Mouse (Mus musculus): ENCODE data around the gene Cul5.

The Cul5 gene

GRCm38 (mm10) chr9:53669680-53670219 lies at the start of gene Cul5:
Gene Cul5 (minus strand): TSS chr9:53670014.
- DNase-seq (ENCODE audit: extremely low spot score, low spot score) = peak; percentile 17

GRCm38 (mm10) chr9:53705992-53706696 lies 36.3 kb upstream of the Cul5 start, which contains the start of gene Rab39:
Gene Rab39 (minus strand): TSS chr9:53706232.
- DNase-seq (ENCODE audit: extremely low spot score, low spot score) = peak; percentile 97

DNA sequence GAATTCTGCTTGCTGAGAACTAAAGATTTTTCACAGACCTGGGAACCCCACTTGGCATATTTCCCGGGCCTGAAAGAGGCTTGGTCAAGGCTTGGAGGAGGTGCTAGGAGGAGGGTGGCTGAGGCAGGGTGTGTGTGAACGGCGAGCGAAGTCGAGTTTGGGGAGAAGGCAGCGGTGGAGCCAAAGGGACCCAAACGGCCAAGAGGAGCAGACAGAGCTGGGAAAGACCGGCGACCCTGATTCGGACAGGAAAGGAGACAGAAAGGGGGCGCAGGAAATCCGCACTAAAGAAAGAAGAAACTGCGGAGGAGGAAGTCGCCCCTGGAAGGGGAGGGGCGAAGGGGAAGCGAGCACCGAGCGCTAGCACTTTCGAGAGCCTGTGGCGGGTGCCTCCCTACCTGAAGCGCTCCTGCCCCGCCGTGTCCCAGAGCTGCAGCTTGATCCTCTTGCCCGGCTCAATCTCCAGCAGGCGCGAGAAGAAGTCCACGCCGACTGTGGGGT lies 35.7 kb upstream of the Cul5 start:
- DNase-seq (ENCODE audit: extremely low spot score, low spot score) = no peak

GRCm38 (mm10) chr9:53702991-53703390 lies 33.2 kb upstream of the Cul5 start:
- DNase-seq (ENCODE audit: extremely low spot score, low spot score) = no peak

DNA sequence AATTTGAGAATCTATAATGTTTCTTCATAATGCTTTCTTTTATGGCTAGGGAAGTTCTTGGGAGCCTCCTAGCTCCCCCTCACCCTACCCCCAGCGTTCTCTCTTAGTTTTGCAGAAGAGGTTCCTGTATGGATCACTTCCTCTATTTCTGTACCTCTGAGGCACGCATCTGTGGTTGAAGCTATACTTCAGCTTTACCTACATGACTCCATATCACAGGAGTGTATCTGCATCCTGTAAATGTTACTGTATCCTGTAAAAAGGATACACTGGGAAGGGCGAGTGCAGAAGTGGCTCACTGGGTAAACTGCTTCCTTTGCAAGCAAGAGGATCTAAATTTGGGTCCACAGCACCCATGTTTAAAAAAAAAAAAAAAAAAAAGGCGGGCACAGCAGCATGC lies 30.7 kb upstream of the Cul5 start:
- DNase-seq (ENCODE audit: extremely low spot score, low spot score) = no peak

DNA sequence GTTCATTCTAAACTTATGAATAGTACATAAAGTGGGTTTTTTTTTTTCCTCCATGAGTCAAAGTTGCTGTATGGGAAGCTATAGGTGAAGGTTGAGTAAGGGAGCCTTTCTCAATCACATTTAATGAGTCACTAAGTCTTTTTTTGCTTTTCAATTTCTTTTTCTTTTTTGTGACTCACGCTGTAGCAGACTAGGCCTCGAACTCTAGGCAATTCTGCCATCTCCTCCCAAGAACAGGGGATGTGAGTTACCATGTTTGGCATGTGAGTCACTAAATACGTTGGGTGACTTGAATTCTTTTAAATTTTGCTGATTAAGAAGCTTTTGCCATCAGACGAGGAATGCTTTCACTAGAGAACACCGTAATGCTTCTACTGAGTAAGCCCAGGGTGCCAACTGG lies 26.0 kb upstream of the Cul5 start:
- no peak for DNase-seq (ENCODE audit: extremely low spot score, low spot score)

- no peak for DNase-seq (ENCODE audit: extremely low spot score, low spot score)
Observed at GRCm38 (mm10) chr9:53693718-53694117, 23.9 kb upstream of the Cul5 start.

DNA sequence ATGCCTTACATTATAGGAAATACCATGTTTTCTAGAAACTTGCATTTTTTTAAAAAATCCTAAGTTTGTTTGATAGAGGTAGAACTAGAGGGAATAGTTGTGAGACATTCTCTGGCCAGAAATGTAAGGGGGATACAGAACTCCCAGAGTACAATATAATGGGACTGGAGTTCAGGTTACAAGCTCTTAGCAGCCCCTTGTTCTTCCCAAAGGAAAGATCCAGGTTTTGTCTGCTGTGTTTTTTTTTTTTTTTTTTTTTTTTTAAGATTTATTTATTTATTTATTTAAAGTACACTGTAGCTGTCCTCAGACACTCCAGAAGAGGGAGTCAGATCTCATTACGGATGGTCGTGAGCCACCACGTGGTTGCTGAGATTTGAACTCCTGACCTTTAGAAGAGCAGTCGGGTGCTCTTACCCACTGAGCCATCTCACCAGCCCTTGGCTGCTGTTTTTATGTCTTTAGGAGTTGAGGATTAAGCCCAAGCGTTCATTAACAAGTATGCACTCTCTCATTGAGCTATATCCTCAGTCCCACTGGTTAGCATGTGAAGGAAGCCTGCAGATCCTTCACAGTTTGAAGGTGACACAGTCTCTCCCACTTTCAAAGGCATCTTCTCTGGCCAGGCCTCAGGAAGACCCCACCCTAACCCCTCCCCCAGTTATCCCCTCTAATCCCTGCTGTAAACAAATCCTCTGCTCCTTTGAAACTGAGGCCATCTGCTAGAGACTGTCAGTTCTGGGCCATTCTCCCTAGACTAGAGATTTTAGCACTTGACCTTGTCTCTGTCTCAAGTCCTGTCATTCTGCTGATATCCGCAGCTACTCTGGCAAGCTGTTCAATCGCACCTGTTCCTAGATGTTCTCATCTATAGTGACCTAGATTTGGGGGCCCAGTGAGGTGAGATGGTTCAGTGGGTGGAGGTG lies 22.2 kb upstream of the Cul5 start:
- DNase-seq (ENCODE audit: extremely low spot score, low spot score) = no peak

GRCm38 (mm10) chr9:53680851-53681250 lies 11.0 kb upstream of the Cul5 start:
- DNase-seq (ENCODE audit: extremely low spot score, low spot score) = no peak

- no peak for DNase-seq (ENCODE audit: extremely low spot score, low spot score)
Observed at GRCm38 (mm10) chr9:53676921-53677320, 7.1 kb upstream of the Cul5 start.

- peak; percentile 32 for DNase-seq (ENCODE audit: extremely low spot score, low spot score)
Observed at GRCm38 (mm10) chr9:53673571-53673970, 3.8 kb upstream of the Cul5 start.

DNA sequence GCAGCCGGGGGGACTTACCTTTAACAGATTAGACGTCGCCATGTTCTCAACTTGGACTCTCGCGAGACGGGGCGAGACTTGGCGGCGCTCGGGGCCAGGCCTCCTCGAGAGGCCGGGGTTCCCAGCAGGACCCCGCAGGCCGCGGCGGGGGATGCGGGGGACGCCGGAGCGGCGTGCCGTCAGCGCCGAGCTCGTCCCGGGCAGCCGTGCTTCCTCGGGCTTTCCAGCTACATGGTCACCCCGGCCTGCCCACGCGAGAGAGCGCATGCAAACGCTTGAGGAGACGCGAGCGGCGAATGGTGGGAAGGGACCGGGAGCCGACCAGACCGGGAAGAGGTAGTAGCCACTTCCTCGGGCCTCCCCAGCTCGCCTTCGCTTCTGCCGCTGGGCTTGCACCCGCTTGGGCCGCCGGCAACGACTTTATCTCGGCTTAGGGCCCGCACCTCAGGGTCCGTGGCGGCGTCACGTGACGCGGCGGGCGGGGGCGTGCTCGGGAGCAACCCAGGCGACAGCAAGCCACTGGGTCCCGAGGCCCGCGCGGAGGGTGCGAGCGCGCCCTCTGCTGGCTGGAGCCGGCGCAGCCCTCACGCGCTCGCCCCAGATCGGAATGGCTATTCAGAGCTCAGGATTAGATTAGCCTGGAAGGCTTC lies 2.7 kb downstream of the Cul5 start:
- peak; percentile 96 for DNase-seq (ENCODE audit: extremely low spot score, low spot score)

- no peak for DNase-seq (ENCODE audit: extremely low spot score, low spot score)
Observed at GRCm38 (mm10) chr9:53666665-53667019, 3.2 kb downstream of the Cul5 start.

DNA sequence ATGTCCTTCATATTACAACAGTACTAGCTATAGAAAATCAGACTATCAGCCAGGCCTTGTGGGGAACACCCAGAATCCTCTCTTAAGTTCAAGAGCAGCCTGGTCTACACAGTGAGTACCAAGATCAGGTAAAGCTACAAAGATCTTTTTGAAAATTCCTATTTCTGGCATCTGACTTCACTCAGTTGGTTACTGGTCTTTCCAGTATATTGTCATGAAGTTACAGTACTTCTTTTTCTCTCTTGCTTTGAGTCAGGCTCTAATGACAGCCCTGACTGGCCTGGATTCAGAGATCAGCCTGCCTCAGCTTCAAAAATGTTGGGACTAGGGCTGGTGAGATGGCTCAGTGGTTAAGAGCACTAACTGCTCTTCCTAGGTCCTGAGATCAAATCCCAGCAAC lies 4.4 kb downstream of the Cul5 start:
- no peak for DNase-seq (ENCODE audit: extremely low spot score, low spot score)

DNA sequence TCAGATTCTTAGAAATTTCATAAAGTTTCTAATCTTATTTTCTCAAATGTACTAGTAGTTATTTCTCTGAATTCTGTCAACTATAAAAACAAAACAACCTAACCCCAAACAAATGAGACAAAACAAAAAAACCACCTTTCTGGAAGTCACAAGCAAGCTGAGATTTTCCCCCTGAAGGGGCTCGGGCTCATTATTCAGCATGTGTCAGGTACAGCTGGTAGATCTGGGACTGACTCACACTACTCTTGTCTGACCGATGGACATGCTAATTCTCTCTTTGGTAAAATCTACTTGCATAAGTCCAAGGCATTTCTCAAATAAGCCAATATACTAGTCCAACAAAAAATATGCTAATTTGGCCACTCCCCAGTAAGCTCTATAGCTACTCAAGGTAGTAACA lies 5.0 kb downstream of the Cul5 start:
- DNase-seq (ENCODE audit: extremely low spot score, low spot score) = no peak

DNA sequence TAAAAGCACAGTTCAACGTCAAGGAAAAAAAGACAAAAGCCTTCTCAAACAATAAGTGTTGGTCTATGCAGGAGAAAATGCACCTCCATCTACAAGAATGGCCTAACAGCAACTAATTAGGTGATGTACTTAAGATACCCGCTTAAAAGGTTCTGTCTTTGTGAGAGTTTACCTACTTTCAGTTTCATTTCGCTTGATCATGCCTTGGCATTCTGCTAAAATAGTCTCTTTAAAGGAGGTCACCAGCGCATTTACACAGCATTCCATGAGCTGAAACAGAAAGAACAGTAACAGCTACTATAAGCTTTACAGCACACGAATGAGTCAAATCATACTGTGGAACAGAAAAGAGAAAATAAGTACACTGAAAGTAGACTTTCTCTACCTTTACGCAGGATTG lies 35.0 kb downstream of the Cul5 start:
- no peak for DNase-seq (ENCODE audit: extremely low spot score, low spot score)

- no peak for DNase-seq (ENCODE audit: extremely low spot score, low spot score)
Observed at GRCm38 (mm10) chr9:53615246-53615645, 54.6 kb downstream of the Cul5 start.

DNA sequence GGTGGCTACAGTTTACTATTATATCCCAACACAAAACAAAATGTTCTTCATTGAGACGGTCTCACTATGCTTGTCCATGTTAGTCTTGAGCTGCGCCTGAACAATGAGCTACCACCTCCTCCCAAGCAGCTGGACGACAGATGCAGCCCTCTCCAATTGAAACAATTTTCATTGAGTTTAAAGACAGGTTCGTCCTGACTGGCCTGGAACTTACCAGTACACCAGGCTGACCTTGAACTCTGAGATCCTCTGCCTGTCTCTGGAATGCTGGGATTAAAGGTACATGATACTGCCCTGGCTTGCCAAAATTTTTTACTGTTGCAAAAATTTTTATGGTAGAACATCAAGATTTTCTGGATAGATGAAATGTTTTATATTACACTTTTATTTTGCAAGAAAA lies 55.5 kb downstream of the Cul5 start:
- no peak for DNase-seq (ENCODE audit: extremely low spot score, low spot score)

GRCm38 (mm10) chr9:53609968-53610781 lies 59.6 kb downstream of the Cul5 start, which contains the start of gene Acat1:
Gene Acat1 (minus strand): TSS chr9:53610382.
- peak; percentile 85 for DNase-seq (ENCODE audit: extremely low spot score, low spot score)

DNA sequence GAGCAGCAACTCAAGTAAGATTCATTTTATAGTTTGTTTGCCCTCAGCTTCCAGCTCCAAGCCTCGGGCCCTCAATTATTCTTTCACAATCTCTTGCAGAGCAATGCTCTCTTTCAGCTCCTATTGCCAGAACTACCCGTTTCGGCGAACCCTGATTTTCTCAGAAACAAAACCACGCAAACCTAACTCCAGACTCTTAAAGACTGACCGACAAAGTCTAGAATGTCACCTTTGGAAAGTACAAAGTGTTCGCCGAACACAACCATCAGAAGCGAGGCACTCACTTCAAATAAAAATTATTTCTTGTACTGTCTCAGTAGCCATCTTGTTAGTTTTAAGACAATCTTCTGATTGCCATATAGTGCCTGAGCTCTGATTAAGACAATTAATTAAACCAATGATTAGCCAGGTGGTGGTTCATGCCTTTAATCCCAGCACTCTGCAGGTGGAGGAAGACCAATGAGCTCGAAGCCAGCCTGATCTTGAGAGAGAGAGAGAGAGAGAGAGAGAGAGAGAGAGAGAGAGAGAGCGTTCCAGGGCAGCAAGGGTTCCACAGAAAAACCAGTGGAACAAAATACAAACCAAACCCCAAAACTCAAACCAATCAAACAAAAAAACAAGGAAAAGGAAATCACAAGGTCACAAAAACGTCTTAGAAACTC lies 60.4 kb downstream of the Cul5 start:
- DNase-seq (ENCODE audit: extremely low spot score, low spot score) = no peak
